Mouse (Mus musculus) cortical plate, adult 2 months (tissue): Measurements from ENCODE around the gene Atf6b.

Experiments used
- CTCF ChIP-seq: fragments of 200-500 bp; IDR thresholded peaks from 2 replicates; pipeline ENCODE4 v1.5.1; 2011; ENCODE audit warnings: mild to moderate bottlenecking, control low read depth, low read length; ENCODE audit not compliant: insufficient read depth; ENCODE audit errors: extremely low read depth
- POLR2A ChIP-seq: fragments of 200-500 bp; IDR thresholded peaks from 2 replicates; pipeline ENCODE4 v1.6.1; 2011; ENCODE audit warnings: mild to moderate bottlenecking, low read length, control low read depth; ENCODE audit not compliant: insufficient read depth; ENCODE audit errors: extremely low read depth

DNA sequence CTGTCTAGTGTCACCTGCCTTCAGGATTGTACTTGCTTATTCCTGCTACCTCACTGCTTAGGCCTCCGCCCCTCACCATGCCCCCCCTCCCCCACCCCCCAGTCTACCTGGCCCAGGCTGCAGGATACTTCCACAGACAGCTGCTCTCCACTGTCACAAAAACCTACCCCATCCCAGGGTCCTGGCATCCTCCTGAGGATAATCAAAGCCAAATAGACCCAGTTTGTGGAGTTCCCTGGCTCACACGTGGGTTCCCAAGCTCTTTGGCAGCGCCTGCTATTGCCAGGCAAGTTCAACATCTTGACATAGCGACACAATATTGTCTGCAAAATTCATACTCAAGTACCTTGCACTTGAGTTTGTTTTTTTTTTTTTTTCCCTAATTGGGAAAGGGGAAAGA, 33.7 kb downstream of the Atf6b start:
- TF ChIP-seq POLR2A (no peak), CTCF (no peak)
